Mouse (Mus musculus) limb, embryonic 12.5 days (tissue): Measurements from ENCODE around the gene Smcr8. TPM values are rescaled to one million over a fixed set of nuclear protein-coding genes. Genes with fewer than 3 reads are reported as not detected.

Experiments
- microRNA-seq: library from miRNA; unstranded; fragments of <30 nt; microRNA quantifications from one replicate; pipeline ENCODE4, GENCODE M21; 2017
- polyA plus RNA-seq: library from polyadenylated mRNA; unstranded; fragments of >200 nt; fragmentation: Nextera tagmentation; extraction: Ambion mirVana; gene quantifications from 2 replicates; pipeline ENCODE4 v1.2.1, GENCODE M21; 2016

Smcr8 gene
- polyA plus RNA-seq, 1 experiment from 2014 or later = 6.3 TPM

Small RNA genes within 50 kb of the gene (microRNA-seq; reads per million reads assigned to microRNA genes)
- 1.6 reads per million for gene Mir5100

Other genes with a start within 250 kb of the Smcr8 start
- 31.8 and 40.2 TPM in 2 replicates for gene Alkbh5, start 241.1 kb upstream of the Smcr8 start, polyA plus RNA-seq
- gene Llgl1, start 77.8 kb upstream of the Smcr8 start, polyA plus RNA-seq = 114 and 117 TPM in 2 replicates
- gene Flii, start 50.3 kb upstream of the Smcr8 start, polyA plus RNA-seq = 65.4 and 75.0 TPM in 2 replicates
- 17.0 and 18.5 TPM in 2 replicates for gene Mief2, start 49.1 kb upstream of the Smcr8 start, polyA plus RNA-seq
- 24.6 and 25.9 TPM in 2 replicates for gene Top3a, start 159 bp upstream of the Smcr8 start, polyA plus RNA-seq
- gene Shmt1, start 34.2 kb downstream of the Smcr8 start, polyA plus RNA-seq = 66.3 and 69.5 TPM in 2 replicates
- 29.4 and 30.5 TPM in 2 replicates for gene Dhrs7b, start 53.1 kb downstream of the Smcr8 start, polyA plus RNA-seq
- 59.2 and 61.4 TPM in 2 replicates for gene Tmem11, start 101.7 kb downstream of the Smcr8 start, polyA plus RNA-seq
- gene Natd1, start 137.2 kb downstream of the Smcr8 start, polyA plus RNA-seq = 14.2 and 15.9 TPM in 2 replicates
- 83.1 and 84.7 TPM in 2 replicates for gene Map2k3, start 154.5 kb downstream of the Smcr8 start, polyA plus RNA-seq
- 0.20 and 0.31 TPM in 2 replicates for gene Kcnj12, start 245.0 kb downstream of the Smcr8 start, polyA plus RNA-seq